Mouse (Mus musculus): Measurements from ENCODE around the gene Tspan32. TPM values are rescaled to one million over a fixed set of nuclear protein-coding genes. Genes with fewer than 3 reads are reported as not detected.

The Tspan32 gene
- total and polyA plus RNA-seq, 2 experiments from 2014 or later, result 0.46 to 1.7 TPM

GRCm38 (mm10) chr7:142995004-142995403 is 9.8 kb upstream of the Tspan32 start:
- Histone ChIP-seq H3K27me3 (ENCODE audit: control insufficient read depth, insufficient read depth, low read length) (no peaks in the 10 kb centered on the region), H3K36me3 (replicated peaks; ENCODE audit: control insufficient read depth, insufficient read depth, low read length) (no peaks in the 10 kb centered on the region), H3K9me3 (replicated peaks; ENCODE audit: control insufficient read depth, low read length) (no peaks in the 10 kb centered on the region), H3K4me1 (ENCODE audit: control insufficient read depth, insufficient read depth) (0 out of 2 replicates have a peak, but pooled peaks cover 6% of the 10 kb centered on the region), H3K27ac (ENCODE audit: low read depth) (no peak overlapping the region), H3K4me3 (ENCODE audit: low read depth, low read length) (no peak overlapping the region), H3K4me2 (ENCODE audit: low read depth, low read length) (no peak overlapping the region), H3K9ac (replicated peaks; ENCODE audit: low read depth, low read length) (no peak overlapping the region)
- ATAC-seq (ENCODE audit: insufficient read depth, low read depth), result no peak
- no peak for DNase-seq (ENCODE audit: low spot score)
- TF ChIP-seq CTCF (IDR thresholded peaks at IDR 0.05; ENCODE audit: low read depth) (no peak), EP300 (IDR thresholded peaks at IDR 0.05; ENCODE audit: low read depth) (no peak)

- DNase-seq (ENCODE audit: low spot score), result no peak
- H3K9ac ChIP-seq (replicated peaks; ENCODE audit: low read depth, low read length), result no peak overlapping the region
- no peak for ATAC-seq (ENCODE audit: insufficient read depth, low read depth)
- no peaks in the 10 kb centered on the region for H3K27me3 ChIP-seq (ENCODE audit: control insufficient read depth, insufficient read depth, low read length)
- H3K36me3 ChIP-seq (replicated peaks; ENCODE audit: control insufficient read depth, insufficient read depth, low read length), result no peaks in the 10 kb centered on the region
- 0 out of 2 replicates have a peak, but pooled peaks cover 6% of the 10 kb centered on the region for H3K4me1 ChIP-seq (ENCODE audit: control insufficient read depth, insufficient read depth)
- H3K9me3 ChIP-seq (replicated peaks; ENCODE audit: control insufficient read depth, low read length), result no peaks in the 10 kb centered on the region
- no peak overlapping the region for H3K27ac ChIP-seq (ENCODE audit: low read depth)
- no peak overlapping the region for H3K4me2 ChIP-seq (ENCODE audit: low read depth, low read length)
- no peak overlapping the region for H3K4me3 ChIP-seq (ENCODE audit: low read depth, low read length)
- 69% methylated on average over 3 of the region's 3 CpGs for WGBS
- TF ChIP-seq EP300 (IDR thresholded peaks at IDR 0.05; ENCODE audit: low read depth), result no peak
- no peak for TF ChIP-seq CTCF (IDR thresholded peaks at IDR 0.05; ENCODE audit: low read depth)
Measured at GRCm38 (mm10) chr7:142995630-142996338, 9.1 kb upstream of the Tspan32 start.

GRCm38 (mm10) chr7:142996998-142997397 is 7.8 kb upstream of the Tspan32 start:
- ATAC-seq (ENCODE audit: insufficient read depth, low read depth), result no peak
- WGBS, result 59% methylated on average over 2 of the region's 2 CpGs
- no peak overlapping the region for H3K27ac ChIP-seq (ENCODE audit: low read depth)
- no peak overlapping the region for H3K4me3 ChIP-seq (ENCODE audit: low read depth, low read length)
- no peak overlapping the region for H3K4me2 ChIP-seq (ENCODE audit: low read depth, low read length)
- H3K27me3 ChIP-seq (ENCODE audit: control insufficient read depth, insufficient read depth, low read length), result no peaks in the 10 kb centered on the region
- no peaks in the 10 kb centered on the region for H3K9me3 ChIP-seq (replicated peaks; ENCODE audit: control insufficient read depth, low read length)
- no peaks in the 10 kb centered on the region for H3K36me3 ChIP-seq (replicated peaks; ENCODE audit: control insufficient read depth, insufficient read depth, low read length)
- DNase-seq (ENCODE audit: low spot score), result no peak
- no peak overlapping the region for H3K9ac ChIP-seq (replicated peaks; ENCODE audit: low read depth, low read length)
- TF ChIP-seq CTCF (IDR thresholded peaks at IDR 0.05; ENCODE audit: low read depth), result no peak
- TF ChIP-seq EP300 (IDR thresholded peaks at IDR 0.05; ENCODE audit: low read depth), result no peak
- 0 out of 2 replicates have a peak, but pooled peaks cover 6% of the 10 kb centered on the region for H3K4me1 ChIP-seq (ENCODE audit: control insufficient read depth, insufficient read depth)

GRCm38 (mm10) chr7:142997403-142998150 is 7.3 kb upstream of the Tspan32 start:
- no peak overlapping the region for H3K4me3 ChIP-seq (ENCODE audit: low read depth, low read length)
- no peaks in the 10 kb centered on the region for H3K9me3 ChIP-seq (replicated peaks; ENCODE audit: control insufficient read depth, low read length)
- TF ChIP-seq EP300 (IDR thresholded peaks at IDR 0.05; ENCODE audit: low read depth) (no peak), CTCF (IDR thresholded peaks at IDR 0.05; ENCODE audit: low read depth) (no peak)
- DNase-seq (ENCODE audit: low spot score) (no peak), ATAC-seq (ENCODE audit: insufficient read depth, low read depth) (no peak)
- WGBS, result 28% methylated on average over 3 of the region's 3 CpGs
- no peak overlapping the region for H3K27ac ChIP-seq (ENCODE audit: low read depth)
- H3K36me3 ChIP-seq (replicated peaks; ENCODE audit: control insufficient read depth, insufficient read depth, low read length), result no peaks in the 10 kb centered on the region
- H3K4me1 ChIP-seq (ENCODE audit: control insufficient read depth, insufficient read depth), result 0 out of 2 replicates have a peak, but pooled peaks cover 6% of the 10 kb centered on the region
- H3K4me2 ChIP-seq (ENCODE audit: low read depth, low read length), result no peak overlapping the region
- no peak overlapping the region for H3K9ac ChIP-seq (replicated peaks; ENCODE audit: low read depth, low read length)
- H3K27me3 ChIP-seq (ENCODE audit: control insufficient read depth, insufficient read depth, low read length), result no peaks in the 10 kb centered on the region

GRCm38 (mm10) chr7:143002679-143003078 is 2.2 kb upstream of the Tspan32 start:
- Histone ChIP-seq H3K27me3 (ENCODE audit: control insufficient read depth, insufficient read depth, low read length) (no peaks in the 10 kb centered on the region), H3K4me3 (ENCODE audit: low read depth, low read length) (no peak overlapping the region), H3K4me2 (ENCODE audit: low read depth, low read length) (no peak overlapping the region), H3K9me3 (replicated peaks; ENCODE audit: control insufficient read depth, low read length) (no peaks in the 10 kb centered on the region), H3K4me1 (ENCODE audit: control insufficient read depth, insufficient read depth) (peaks cover 21% of the 10 kb centered on the region), H3K27ac (ENCODE audit: low read depth) (no peak overlapping the region), H3K36me3 (replicated peaks; ENCODE audit: control insufficient read depth, insufficient read depth, low read length) (no peaks in the 10 kb centered on the region), H3K9ac (replicated peaks; ENCODE audit: low read depth, low read length) (no peak overlapping the region)
- 21% methylated on average over 3 of the region's 3 CpGs for WGBS
- ATAC-seq (ENCODE audit: insufficient read depth, low read depth) (no peak; the same call in 1 of the 2 replicates), DNase-seq (ENCODE audit: low spot score) (no peak)
- TF ChIP-seq EP300 (IDR thresholded peaks at IDR 0.05; ENCODE audit: low read depth) (no peak), CTCF (IDR thresholded peaks at IDR 0.05; ENCODE audit: low read depth) (peak; percentile 54)
